Mouse (Mus musculus) neural tube, embryonic 12.5 days (tissue): ENCODE data around the gene Fcamr. TPM values are rescaled to one million over a fixed set of nuclear protein-coding genes. Genes with fewer than 3 reads are reported as not detected.
A peak's percentile ranks its signal among the peaks of the same experiment; 100 is the strongest.

Experiments used
- ATAC-seq: fragments of 200-750 bp; cut with Nextera tagmentation; 2 replicates; pipeline ENCODE4 v1.8.0; 2017; ENCODE audit warnings: low read depth, mild to moderate bottlenecking, moderate TSS enrichment, moderate library complexity; ENCODE audit not compliant: low FRiP score
- H3K27ac ChIP-seq: fragments of 300-500 bp; sonication (generic); 2 replicates; pipeline ENCODE4 v1.5.1; 2016
- H3K27me3 ChIP-seq: fragments of 300-500 bp; sonication (generic); replicated peaks from 2 replicates; pipeline ENCODE4 v1.6.1; 2016; ENCODE audit warnings: mild to moderate bottlenecking
- H3K36me3 ChIP-seq: fragments of 300-500 bp; sonication (generic); 2 replicates; pipeline ENCODE4 v1.6.1; 2016; ENCODE audit warnings: mild to moderate bottlenecking
- H3K4me1 ChIP-seq: fragments of 300-500 bp; sonication (generic); 2 replicates; pipeline ENCODE4 v1.6.1; 2016
- H3K4me2 ChIP-seq: fragments of 300-500 bp; sonication (generic); replicated peaks from 2 replicates; pipeline ENCODE4 v1.6.1; 2016; ENCODE audit warnings: mild to moderate bottlenecking
- H3K4me3 ChIP-seq: fragments of 300-500 bp; sonication (generic); 2 replicates; pipeline ENCODE4 v1.5.1; 2016
- H3K9ac ChIP-seq: fragments of 300-500 bp; sonication (generic); 2 replicates; pipeline ENCODE4 v1.6.1; 2016; ENCODE audit warnings: mild to moderate bottlenecking
- H3K9me3 ChIP-seq: fragments of 300-500 bp; sonication (generic); 2 replicates; pipeline ENCODE4 v1.6.1; 2016; ENCODE audit warnings: mild to moderate bottlenecking
- WGBS: fragments of 180-500 bp; shearing (Covaris S2); methylation state at CpG from one replicate; pipeline ENCODE4 v1.1.7; 2016; 5-methylcytosine and 5-hydroxymethylcytosine counted together
- polyA plus RNA-seq: library from polyadenylated mRNA; unstranded; fragments of >200 nt; fragmentation: Nextera tagmentation; extraction: Ambion mirVana; gene quantifications from 2 replicates; pipeline ENCODE4 v1.2.1, GENCODE M21; 2016

The Fcamr gene
- polyA plus RNA-seq, 1 experiment from 2014 or later = not detected

GRCm38 (mm10) chr1:130784054-130784453, 16.6 kb upstream of the Fcamr start:
- Histone ChIP-seq H3K4me2 (no peak overlapping the region), H3K9ac (no peak overlapping the region), H3K4me1 (no peaks in the 10 kb centered on the region), H3K4me3 (no peak overlapping the region), H3K36me3 (no peaks in the 10 kb centered on the region), H3K9me3 (no peaks in the 10 kb centered on the region), H3K27ac (no peak overlapping the region), H3K27me3 (no peaks in the 10 kb centered on the region)
- WGBS = 35% methylated on average over 4 of the region's 4 CpGs
- no peak for ATAC-seq

- Histone ChIP-seq H3K4me3 (no peak overlapping the region), H3K27ac (no peak overlapping the region), H3K4me2 (no peak overlapping the region), H3K27me3 (no peaks in the 10 kb centered on the region), H3K9me3 (peaks cover 1% of the 10 kb centered on the region; the same call in 1 of the 2 replicates), H3K9ac (no peak overlapping the region), H3K36me3 (no peaks in the 10 kb centered on the region), H3K4me1 (no peaks in the 10 kb centered on the region)
- WGBS = 41% methylated on average over 4 of the region's 4 CpGs
- ATAC-seq = no peak
These were observed 13.7 kb upstream of the Fcamr start for GRCm38 (mm10) chr1:130787001-130787400.

DNA sequence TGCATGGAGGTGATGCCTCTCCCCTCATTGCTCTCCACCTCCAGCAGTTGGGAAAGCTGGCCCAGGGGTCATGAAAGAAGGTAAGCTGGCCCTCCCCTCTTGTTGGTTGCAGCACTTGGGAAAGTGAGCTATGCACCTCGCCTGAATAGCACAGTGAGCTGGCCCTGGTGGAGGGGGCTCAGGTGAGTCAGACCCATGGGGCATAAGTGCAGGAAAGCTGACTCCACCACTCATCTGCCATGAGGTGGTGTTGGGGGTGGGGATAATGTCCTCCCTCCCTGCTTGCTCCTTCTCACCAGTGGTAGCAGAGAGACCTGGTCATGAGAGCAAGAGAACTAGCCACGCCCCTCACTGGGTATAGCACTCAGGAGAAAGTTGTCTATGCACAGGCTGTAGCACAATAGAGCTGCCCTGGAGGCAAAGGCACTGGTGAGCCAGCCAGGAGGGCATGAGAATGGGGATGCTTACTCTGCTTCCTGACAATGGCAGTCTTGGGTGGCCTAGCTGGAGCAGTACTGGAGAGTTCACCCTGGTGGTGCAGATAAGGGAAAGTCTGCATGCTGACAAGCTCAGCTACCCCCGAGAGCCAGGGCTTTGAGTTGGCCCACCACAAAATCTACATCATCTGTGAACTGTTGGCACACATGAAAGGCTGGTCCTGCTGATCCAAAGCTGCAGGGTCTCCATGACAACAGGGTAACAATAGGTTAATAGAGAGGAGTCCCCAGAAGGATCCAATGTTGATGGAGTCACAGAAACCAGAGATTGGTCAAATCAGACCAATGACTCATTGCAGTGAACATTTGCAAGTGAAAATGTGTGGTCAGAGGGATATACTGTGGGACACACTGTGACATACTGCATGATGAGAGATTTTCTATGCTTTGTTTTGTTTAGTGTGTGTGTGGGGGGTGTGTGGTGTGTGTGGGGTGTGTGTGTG, 10.9 kb upstream of the Fcamr start:
- WGBS = 63% methylated on average over 3 of the region's 3 CpGs
- H3K4me3 ChIP-seq = no peak overlapping the region
- ATAC-seq = 0 out of 2 replicates have a peak, but pooled peaks have one; percentile 29

DNA sequence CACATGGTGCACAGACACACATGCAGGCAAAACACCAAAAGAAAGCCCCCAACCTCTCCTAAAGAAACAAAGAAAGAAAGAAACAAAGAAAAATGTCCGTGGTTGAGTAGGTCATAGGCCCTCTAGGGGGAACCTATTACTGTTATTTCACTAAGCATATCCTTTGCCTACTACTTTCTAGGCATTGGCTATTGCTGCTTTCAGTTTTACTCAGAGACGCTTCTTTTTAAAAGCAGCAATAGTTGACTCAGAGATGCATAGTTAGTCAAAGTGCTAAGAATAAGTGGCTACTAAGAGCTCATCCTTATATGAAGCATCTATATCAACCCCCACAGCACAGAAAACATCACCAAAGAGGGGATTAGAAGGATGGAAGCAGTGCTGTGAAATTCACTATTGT, 5.4 kb upstream of the Fcamr start:
- H3K27ac ChIP-seq = no peak overlapping the region
- no peaks in the 10 kb centered on the region for H3K36me3 ChIP-seq
- H3K4me1 ChIP-seq = no peaks in the 10 kb centered on the region
- H3K9ac ChIP-seq = no peak overlapping the region
- no peak overlapping the region for H3K4me3 ChIP-seq
- no peaks in the 10 kb centered on the region for H3K27me3 ChIP-seq
- H3K9me3 ChIP-seq = peaks cover 4% of the 10 kb centered on the region; the same call in 1 of the 2 replicates
- WGBS = 80% methylated on average over 2 of the region's 2 CpGs
- no peak for ATAC-seq
- H3K4me2 ChIP-seq = no peak overlapping the region

More for the DNA sequence above, 10.9 kb upstream of the Fcamr start:
- Histone ChIP-seq H3K4me1 (no peaks in the 10 kb centered on the region), H3K9me3 (peaks cover 4% of the 10 kb centered on the region; the same call in 1 of the 2 replicates), H3K9ac (no peak overlapping the region), H3K27ac (no peak overlapping the region), H3K4me2 (no peak overlapping the region), H3K36me3 (no peaks in the 10 kb centered on the region), H3K27me3 (no peaks in the 10 kb centered on the region)

GRCm38 (mm10) chr1:130796967-130797684, 3.6 kb upstream of the Fcamr start:
- Histone ChIP-seq H3K4me2 (no peak overlapping the region), H3K27ac (no peak overlapping the region), H3K36me3 (no peaks in the 10 kb centered on the region), H3K4me1 (no peaks in the 10 kb centered on the region), H3K9ac (no peak overlapping the region), H3K9me3 (peaks cover 1% of the 10 kb centered on the region; the same call in 1 of the 2 replicates), H3K4me3 (no peak overlapping the region), H3K27me3 (no peaks in the 10 kb centered on the region)
- no peak for ATAC-seq
- WGBS = 83% methylated on average over 8 of the region's 8 CpGs

DNA sequence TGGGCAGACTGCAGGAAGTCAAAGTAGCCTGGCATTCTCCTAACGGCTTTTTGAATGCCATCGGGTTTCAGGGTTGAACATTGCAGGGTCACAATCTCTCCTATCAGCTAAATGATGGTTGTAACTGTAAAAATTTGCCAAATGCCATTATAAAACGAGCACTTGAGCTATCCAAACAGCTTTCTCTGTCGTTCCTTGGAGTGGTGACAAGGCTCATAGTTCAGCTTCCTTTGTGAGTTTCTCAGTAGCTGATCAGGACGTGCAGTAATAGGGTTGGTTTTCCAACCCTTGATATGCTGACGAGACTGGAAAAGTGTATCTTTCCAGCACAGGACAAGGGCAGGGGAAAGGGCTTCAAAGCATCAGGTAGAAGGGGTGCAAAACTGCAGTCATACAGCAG, 2.7 kb upstream of the Fcamr start:
- no peak overlapping the region for H3K4me2 ChIP-seq
- no peak overlapping the region for H3K4me3 ChIP-seq
- H3K9ac ChIP-seq = no peak overlapping the region
- ATAC-seq = no peak
- WGBS = 62% methylated on average over 6 of the region's 6 CpGs
- no peaks in the 10 kb centered on the region for H3K36me3 ChIP-seq
- no peaks in the 10 kb centered on the region for H3K4me1 ChIP-seq
- no peak overlapping the region for H3K27ac ChIP-seq
- no peaks in the 10 kb centered on the region for H3K9me3 ChIP-seq
- no peaks in the 10 kb centered on the region for H3K27me3 ChIP-seq

GRCm38 (mm10) chr1:130798551-130798950, 2.2 kb upstream of the Fcamr start:
- Histone ChIP-seq H3K9me3 (no peaks in the 10 kb centered on the region), H3K27me3 (no peaks in the 10 kb centered on the region), H3K4me3 (no peak overlapping the region), H3K36me3 (no peaks in the 10 kb centered on the region), H3K4me2 (no peak overlapping the region), H3K27ac (no peak overlapping the region), H3K4me1 (no peaks in the 10 kb centered on the region), H3K9ac (no peak overlapping the region)
- 64% methylated on average over 3 of the region's 3 CpGs for WGBS
- ATAC-seq = no peak

DNA sequence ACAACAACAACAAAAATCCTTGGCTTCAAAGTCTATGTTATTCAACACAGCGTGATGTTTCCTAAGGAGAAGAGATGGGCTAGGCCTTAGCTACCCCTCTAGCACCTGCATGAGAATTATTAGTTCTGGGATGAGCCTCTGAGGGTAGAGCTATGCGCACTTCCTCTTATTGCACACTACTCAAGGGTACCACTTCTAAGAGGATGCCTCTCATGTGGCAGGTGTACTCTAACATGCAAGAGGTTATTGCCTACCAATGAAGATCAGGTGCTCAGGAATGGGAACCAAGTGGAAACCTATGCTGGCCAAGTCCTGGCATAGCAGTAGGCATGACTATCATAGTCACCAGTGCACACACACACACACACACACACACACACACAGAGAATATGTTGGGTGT, 1.3 kb upstream of the Fcamr start:
- Histone ChIP-seq H3K4me3 (no peak overlapping the region), H3K36me3 (no peaks in the 10 kb centered on the region), H3K4me1 (no peaks in the 10 kb centered on the region), H3K9ac (no peak overlapping the region), H3K9me3 (no peaks in the 10 kb centered on the region), H3K4me2 (no peak overlapping the region), H3K27me3 (no peaks in the 10 kb centered on the region), H3K27ac (no peak overlapping the region)
- 88% methylated on average over 2 of the region's 2 CpGs for WGBS
- ATAC-seq = no peak

- 72% methylated on average over 2 of the region's 2 CpGs for WGBS
- no peak for ATAC-seq
These were observed 809 bp downstream of the Fcamr start for GRCm38 (mm10) chr1:130801511-130801910.

DNA sequence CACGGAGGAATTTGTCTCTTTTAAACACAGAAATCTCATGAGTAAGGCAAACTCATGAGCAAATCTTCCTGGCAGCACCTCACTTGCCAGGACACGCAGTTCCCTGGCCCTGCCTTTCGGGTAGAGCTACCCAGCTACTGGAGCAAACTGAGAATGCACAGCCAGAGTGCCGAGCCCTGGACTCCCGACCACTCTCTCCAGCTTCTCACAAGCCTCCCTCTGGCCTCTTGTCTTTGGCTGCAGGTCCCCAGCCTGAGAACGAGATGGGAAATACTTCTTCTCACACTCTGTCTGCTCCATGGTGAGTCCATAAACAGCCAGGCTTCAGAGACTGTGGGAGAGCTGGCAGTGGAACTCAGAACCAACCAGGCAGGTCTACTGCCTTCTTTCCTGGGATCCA, 2.3 kb downstream of the Fcamr start:
- no peaks in the 10 kb centered on the region for H3K9me3 ChIP-seq
- 66% methylated on average over 6 of the region's 6 CpGs for WGBS
- H3K9ac ChIP-seq = no peak overlapping the region
- no peaks in the 10 kb centered on the region for H3K4me1 ChIP-seq
- no peak overlapping the region for H3K4me2 ChIP-seq
- H3K27ac ChIP-seq = no peak overlapping the region
- H3K4me3 ChIP-seq = no peak overlapping the region
- H3K36me3 ChIP-seq = no peaks in the 10 kb centered on the region
- no peak for ATAC-seq
- H3K27me3 ChIP-seq = no peaks in the 10 kb centered on the region

More at GRCm38 (mm10) chr1:130801511-130801910, 809 bp downstream of the Fcamr start:
- Histone ChIP-seq H3K4me1 (no peaks in the 10 kb centered on the region), H3K4me3 (no peak overlapping the region), H3K27ac (no peak overlapping the region), H3K9ac (no peak overlapping the region), H3K9me3 (no peaks in the 10 kb centered on the region), H3K36me3 (no peaks in the 10 kb centered on the region), H3K4me2 (no peak overlapping the region), H3K27me3 (no peaks in the 10 kb centered on the region)

GRCm38 (mm10) chr1:130804279-130804678, 3.6 kb downstream of the Fcamr start:
- H3K36me3 ChIP-seq = no peaks in the 10 kb centered on the region
- no peak for ATAC-seq
- no peak overlapping the region for H3K4me3 ChIP-seq
- WGBS = 83% methylated on average over 6 of the region's 6 CpGs
- no peak overlapping the region for H3K9ac ChIP-seq
- no peaks in the 10 kb centered on the region for H3K4me1 ChIP-seq
- H3K27me3 ChIP-seq = no peaks in the 10 kb centered on the region
- no peak overlapping the region for H3K27ac ChIP-seq
- H3K9me3 ChIP-seq = no peaks in the 10 kb centered on the region
- H3K4me2 ChIP-seq = no peak overlapping the region

DNA sequence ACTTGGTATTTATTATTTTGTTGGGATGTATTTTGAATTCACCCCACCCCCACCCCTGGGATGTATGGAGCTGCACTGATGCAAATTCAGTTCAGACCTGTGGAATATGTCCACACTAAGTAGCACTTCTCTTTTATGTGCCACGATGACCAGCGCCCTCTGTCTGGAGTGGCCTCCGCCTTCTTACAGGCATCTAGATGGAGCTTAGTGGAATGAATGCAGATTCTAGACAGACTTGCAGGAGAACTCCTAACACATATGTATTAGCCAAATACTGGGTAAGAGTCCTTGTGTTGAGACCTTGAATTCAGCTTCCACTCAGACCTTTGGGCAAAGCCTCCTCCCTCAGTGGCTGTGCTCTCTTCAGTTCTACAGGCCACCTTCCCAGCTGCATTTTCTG, 10.2 kb downstream of the Fcamr start:
- 92% methylated on average over 3 of the region's 3 CpGs for WGBS

More for the DNA sequence above, 10.2 kb downstream of the Fcamr start:
- Histone ChIP-seq H3K4me2 (no peak overlapping the region), H3K4me1 (no peaks in the 10 kb centered on the region), H3K36me3 (no peaks in the 10 kb centered on the region), H3K9ac (no peak overlapping the region), H3K27ac (no peak overlapping the region), H3K4me3 (no peak overlapping the region), H3K9me3 (no peaks in the 10 kb centered on the region), H3K27me3 (no peaks in the 10 kb centered on the region)
- no peak for ATAC-seq
